Comparison of ENCODE assay signal across 26 mouse cellular contexts in the genomic region with DNA sequence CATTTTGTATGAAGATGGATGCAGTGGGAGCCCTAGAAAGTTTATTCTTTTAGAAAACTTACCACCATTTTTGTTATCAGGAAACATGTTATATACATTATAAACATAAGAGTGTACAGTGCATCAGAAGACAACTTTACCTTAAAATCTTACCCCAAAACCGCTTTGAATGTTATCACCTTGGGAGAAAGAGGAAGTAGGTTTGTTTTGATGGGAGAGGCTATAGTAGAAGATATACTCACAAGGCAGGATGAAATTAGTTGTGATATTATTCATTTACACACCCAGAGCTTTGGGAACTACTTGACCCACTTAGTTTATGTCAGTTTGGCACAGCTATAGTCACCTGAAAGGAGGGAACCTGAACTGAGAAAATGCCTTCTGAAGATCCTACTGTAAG.
"Had no signal": no experiment of that assay in that cellular context is flagged by ENCODE, and none has a peak within 500 bp of the region (broad histone marks: within the 10 kb centered on the region; RNA-seq: fewer than 3 reads in every experiment).

No protein-coding gene starts in this region.

- H3K9ac ChIP-seq: embryonic facial prominence, embryonic 12.5 days; embryonic facial prominence, embryonic 13.5 days; embryonic facial prominence, embryonic 15.5 days; forebrain, embryonic 12.5 days; forebrain, embryonic 13.5 days; forebrain, embryonic 15.5 days; forebrain, postnatal 0 days had no signal

- H3K27ac ChIP-seq: embryonic facial prominence, embryonic 10.5 days; embryonic facial prominence, embryonic 12.5 days; embryonic facial prominence, embryonic 13.5 days; embryonic facial prominence, embryonic 15.5 days; forebrain, embryonic 10.5 days; forebrain, embryonic 12.5 days; forebrain, embryonic 13.5 days; forebrain, embryonic 15.5 days; gastrocnemius, adult 2 months; heart, adult 2 months; heart, embryonic 10.5 days had no signal

- H3K9me3 ChIP-seq: embryonic facial prominence, embryonic 10.5 days; embryonic facial prominence, embryonic 12.5 days; embryonic facial prominence, embryonic 13.5 days; embryonic facial prominence, embryonic 15.5 days; forebrain, embryonic 10.5 days; forebrain, embryonic 12.5 days; forebrain, embryonic 13.5 days; forebrain, embryonic 15.5 days; heart, embryonic 10.5 days had no signal

- H3K4me2 ChIP-seq: embryonic facial prominence, embryonic 12.5 days; embryonic facial prominence, embryonic 13.5 days; embryonic facial prominence, embryonic 15.5 days; forebrain, embryonic 12.5 days; forebrain, embryonic 13.5 days; forebrain, embryonic 15.5 days had no signal

- H3K27me3 ChIP-seq: embryonic facial prominence, embryonic 12.5 days; embryonic facial prominence, embryonic 13.5 days; embryonic facial prominence, embryonic 15.5 days; forebrain, embryonic 12.5 days; forebrain, embryonic 13.5 days; forebrain, embryonic 15.5 days had no signal

- H3K4me3 ChIP-seq: embryonic facial prominence, embryonic 10.5 days; embryonic facial prominence, embryonic 12.5 days; embryonic facial prominence, embryonic 13.5 days; embryonic facial prominence, embryonic 15.5 days; erythroblast, embryonic 14.5 days; forebrain, embryonic 10.5 days; forebrain, embryonic 12.5 days; forebrain, embryonic 13.5 days; forebrain, embryonic 15.5 days; gastrocnemius, adult 2 months; heart, adult 2 months; heart, embryonic 10.5 days had no signal

- ATAC-seq: forebrain, embryonic 13.5 days; forebrain, embryonic 14.5 days; forebrain, embryonic 15.5 days; forebrain, embryonic 16.5 days; forebrain, postnatal 0 days had no signal

- H3K36me3 ChIP-seq: embryonic facial prominence, embryonic 12.5 days; embryonic facial prominence, embryonic 13.5 days; embryonic facial prominence, embryonic 15.5 days; forebrain, embryonic 12.5 days; forebrain, embryonic 15.5 days; heart, embryonic 10.5 days had no signal

- DNase-seq: cerebellum, adult 9-10 months; cerebellum, adult 9-11 months; cerebellum, postnatal 10 days; cerebellum, postnatal 14 days; cerebellum, postnatal 25 days; cerebellum, postnatal 36 days; embryo, embryonic 11 days; forebrain, postnatal 0 days; gastrocnemius, adult 2 months; gastrocnemius, postnatal 10 days; gastrocnemius, postnatal 14 days; gastrocnemius, postnatal 25 days; gastrocnemius, postnatal 36 days; heart, adult 2 months had no signal
